Mouse (Mus musculus) brain, embryonic 14.5 days (tissue): ENCODE results near the gene Dock1.

Experiments used
- CTCF ChIP-seq: fragments of 200-500 bp; IDR thresholded peaks from 2 replicates; pipeline ENCODE4 v1.5.1; 2012; ENCODE audit warnings: inconsistent platforms, mild to moderate bottlenecking, moderate library complexity, borderline replicate concordance; ENCODE audit not compliant: insufficient read depth, insufficient read length; ENCODE audit errors: extremely low read depth
- POLR2A ChIP-seq: fragments of 200-500 bp; IDR thresholded peaks from 2 replicates; pipeline ENCODE4 v1.6.1; 2012; ENCODE audit warnings: mild to moderate bottlenecking, inconsistent platforms, borderline replicate concordance; ENCODE audit not compliant: poor library complexity, insufficient read depth, insufficient read length, severe bottlenecking; ENCODE audit errors: extremely low read depth

GRCm38 (mm10) chr7:135158381-135158780 lies 487.9 kb downstream of the Dock1 start:
- TF ChIP-seq POLR2A (no peak), CTCF (no peak)
